Mouse (Mus musculus): ENCODE measurements around the gene Thap3.

Gene Thap3

GRCm38 (mm10) chr4:151988342-151989109 lies at the start of gene Thap3:
Gene Thap3 (minus strand): TSS chr4:151988997.
- peak; percentile 83 for DNase-seq (ENCODE audit: low read depth, low spot score)

- no peak for DNase-seq (ENCODE audit: low read depth, low spot score)
Measured at GRCm38 (mm10) chr4:152038225-152038984, 49.6 kb upstream of the Thap3 start, which contains the start of gene Tas1r1. Gene Tas1r1 (minus strand): TSS chr4:152038568.

GRCm38 (mm10) chr4:152036464-152036863 lies 47.7 kb upstream of the Thap3 start:
- peak; percentile 79 for DNase-seq (ENCODE audit: low read depth, low spot score)

- no peak for DNase-seq (ENCODE audit: low read depth, low spot score)
Measured at GRCm38 (mm10) chr4:152032922-152033321, 44.1 kb upstream of the Thap3 start.

GRCm38 (mm10) chr4:152029997-152030396 lies 41.2 kb upstream of the Thap3 start:
- DNase-seq (ENCODE audit: low read depth, low spot score): no peak

- no peak for DNase-seq (ENCODE audit: low read depth, low spot score)
Measured at GRCm38 (mm10) chr4:152029087-152029486, 40.3 kb upstream of the Thap3 start.

GRCm38 (mm10) chr4:152028456-152028855 lies 39.7 kb upstream of the Thap3 start:
- DNase-seq (ENCODE audit: low read depth, low spot score): no peak

- peak; percentile 98 for DNase-seq (ENCODE audit: low read depth, low spot score)
Measured at GRCm38 (mm10) chr4:152027524-152027923, 38.7 kb upstream of the Thap3 start, which contains the start of gene Zbtb48. Gene Zbtb48 (minus strand): TSS chr4:152027671.

- DNase-seq (ENCODE audit: low read depth, low spot score): peak; percentile 75
Measured at GRCm38 (mm10) chr4:152026751-152027508, 38.1 kb upstream of the Thap3 start.

- no peak for DNase-seq (ENCODE audit: low read depth, low spot score)
Measured at GRCm38 (mm10) chr4:152024525-152024924, 35.7 kb upstream of the Thap3 start.

GRCm38 (mm10) chr4:152022506-152022905 lies 33.7 kb upstream of the Thap3 start:
- DNase-seq (ENCODE audit: low read depth, low spot score): no peak

GRCm38 (mm10) chr4:152021568-152022097 lies 32.8 kb upstream of the Thap3 start:
- no peak for DNase-seq (ENCODE audit: low read depth, low spot score)

GRCm38 (mm10) chr4:152020024-152020423 lies 31.2 kb upstream of the Thap3 start:
- no peak for DNase-seq (ENCODE audit: low read depth, low spot score)

- no peak for DNase-seq (ENCODE audit: low read depth, low spot score)
Measured at GRCm38 (mm10) chr4:152019073-152019472, 30.3 kb upstream of the Thap3 start.

GRCm38 (mm10) chr4:152013036-152013813 lies 24.4 kb upstream of the Thap3 start:
- DNase-seq (ENCODE audit: low read depth, low spot score): no peak

- DNase-seq (ENCODE audit: low read depth, low spot score): no peak
Measured at GRCm38 (mm10) chr4:152012109-152012508, 23.3 kb upstream of the Thap3 start.

GRCm38 (mm10) chr4:152011171-152011760 lies 22.5 kb upstream of the Thap3 start:
- DNase-seq (ENCODE audit: low read depth, low spot score): no peak

- no peak for DNase-seq (ENCODE audit: low read depth, low spot score)
Measured at GRCm38 (mm10) chr4:152010707-152011134, 21.9 kb upstream of the Thap3 start.

- DNase-seq (ENCODE audit: low read depth, low spot score): peak; percentile 52
Measured at GRCm38 (mm10) chr4:152010091-152010706, 21.4 kb upstream of the Thap3 start.

Measured in ZHBTc4 (cell line).